Mouse (Mus musculus): Measurements from ENCODE around the gene Trpm8.

Trpm8 gene

DNA sequence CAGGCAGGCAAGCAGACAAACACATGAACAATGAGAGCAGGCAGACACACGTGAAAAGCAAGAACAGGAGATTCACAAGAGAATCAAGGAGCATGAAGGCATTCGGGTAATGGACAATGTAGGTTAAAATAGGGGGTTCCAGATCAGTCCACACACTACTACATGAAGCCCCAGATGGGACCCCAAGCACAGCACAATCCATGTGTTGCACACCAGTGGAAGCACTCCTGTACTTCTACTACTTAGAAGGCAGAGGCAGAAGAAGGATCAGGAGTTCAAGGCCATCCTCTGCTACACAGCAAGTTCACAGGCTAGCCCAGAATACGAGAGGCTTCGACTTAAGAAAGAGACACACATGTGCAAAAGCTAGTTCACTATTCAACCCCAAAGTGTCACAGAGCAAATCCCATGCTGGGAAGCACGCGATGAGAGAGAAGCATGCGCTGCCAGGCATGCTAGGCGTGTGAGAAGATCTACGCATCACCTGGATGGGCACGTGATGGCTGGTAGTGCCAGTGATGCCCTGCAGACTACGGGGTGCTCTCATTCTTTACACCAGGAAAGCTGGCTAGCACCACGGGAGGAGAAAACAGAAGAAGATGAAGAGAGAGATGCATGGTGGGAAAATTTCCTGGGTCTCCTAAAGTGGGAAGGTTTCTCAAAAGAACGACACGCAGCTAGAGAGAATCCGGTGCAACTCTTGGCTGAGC, 8.8 kb downstream of the Trpm8 start:
- no peak for DNase-seq

DNA sequence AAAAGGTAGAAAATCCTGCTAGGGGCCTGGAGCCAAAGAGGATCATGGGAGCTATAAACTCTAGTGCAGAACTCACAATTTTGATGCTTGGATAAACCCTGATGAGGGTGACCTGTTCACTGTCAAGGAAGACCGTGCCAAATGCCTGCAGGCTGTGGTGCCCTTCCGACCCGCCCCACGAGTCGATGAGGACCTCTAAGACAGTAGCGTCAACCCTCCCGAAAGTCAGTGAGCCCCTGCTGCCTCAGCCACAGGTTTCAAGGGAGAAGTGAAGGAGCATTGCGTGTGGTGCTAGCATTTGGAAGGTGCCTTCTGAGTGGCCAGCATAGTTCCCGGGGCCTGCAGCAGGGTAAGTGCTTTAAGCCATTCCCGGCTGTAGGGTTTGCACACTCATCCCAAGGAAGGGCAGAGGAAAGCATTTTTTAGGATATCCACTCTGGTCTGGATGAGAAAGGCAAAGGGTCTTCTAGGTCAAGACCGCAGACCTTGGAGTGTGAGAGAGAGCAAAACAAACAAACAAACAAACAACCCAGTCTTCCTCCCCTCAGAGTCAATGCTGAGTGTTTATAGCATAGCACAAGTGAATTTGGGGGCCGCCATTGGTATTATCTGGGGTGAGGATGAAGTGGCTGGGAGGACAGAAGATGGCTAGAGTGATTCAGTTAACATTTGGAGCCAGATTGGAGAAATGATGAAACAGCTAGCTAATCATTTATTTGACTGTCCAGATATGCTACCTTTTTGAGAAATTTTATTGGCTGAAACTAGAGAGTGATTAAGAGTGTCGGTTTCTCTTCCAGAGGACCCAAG, 9.6 kb downstream of the Trpm8 start:
- no peak for DNase-seq

DNA sequence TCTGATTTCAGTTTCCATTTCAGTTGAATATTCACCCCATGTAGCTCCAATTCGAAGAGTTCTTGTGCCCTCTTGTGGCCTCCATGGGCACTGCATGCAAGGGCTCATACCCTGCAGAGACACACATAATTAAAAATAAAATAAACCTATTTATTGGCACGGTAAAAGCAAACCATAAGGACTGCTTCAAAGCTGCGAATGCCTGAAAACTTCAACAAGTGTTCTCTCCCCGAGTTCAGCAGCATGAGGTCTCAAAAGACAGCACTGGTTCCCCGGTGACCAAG, 10.2 kb downstream of the Trpm8 start:
- peak; percentile 70 for DNase-seq

- DNase-seq = no peak
Observed at GRCm38 (mm10) chr1:88288056-88288788, 10.8 kb downstream of the Trpm8 start.

- DNase-seq = no peak
Observed at GRCm38 (mm10) chr1:88288789-88289127, 11.3 kb downstream of the Trpm8 start.

- no peak for DNase-seq
Observed at GRCm38 (mm10) chr1:88289152-88289551, 11.7 kb downstream of the Trpm8 start.

DNA sequence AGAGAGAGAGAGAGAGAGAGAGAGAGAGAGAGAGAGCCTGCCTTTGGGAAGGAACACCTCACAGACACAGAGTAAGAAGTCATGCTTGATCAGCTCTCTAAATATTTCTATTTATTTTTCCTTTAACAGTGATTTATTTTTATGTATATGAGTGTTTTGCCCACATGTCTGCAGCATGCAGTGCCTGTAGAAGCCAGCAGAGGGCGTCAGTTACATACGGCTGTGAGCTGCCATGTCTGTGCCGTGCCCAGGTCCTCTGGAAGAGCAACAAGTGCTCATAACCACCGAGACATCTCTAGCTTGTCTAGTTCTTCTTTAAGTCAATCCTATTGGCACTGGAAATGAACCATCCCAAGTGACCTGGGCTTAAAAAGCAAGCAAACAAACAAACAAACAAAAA, 12.5 kb downstream of the Trpm8 start:
- DNase-seq = peak; percentile 65

- no peak for DNase-seq
Observed at GRCm38 (mm10) chr1:88290511-88290910, 13.1 kb downstream of the Trpm8 start.

- DNase-seq = no peak
Observed at GRCm38 (mm10) chr1:88291409-88292005, 14.0 kb downstream of the Trpm8 start.

GRCm38 (mm10) chr1:88292057-88292456, 14.6 kb downstream of the Trpm8 start:
- DNase-seq = no peak

DNA sequence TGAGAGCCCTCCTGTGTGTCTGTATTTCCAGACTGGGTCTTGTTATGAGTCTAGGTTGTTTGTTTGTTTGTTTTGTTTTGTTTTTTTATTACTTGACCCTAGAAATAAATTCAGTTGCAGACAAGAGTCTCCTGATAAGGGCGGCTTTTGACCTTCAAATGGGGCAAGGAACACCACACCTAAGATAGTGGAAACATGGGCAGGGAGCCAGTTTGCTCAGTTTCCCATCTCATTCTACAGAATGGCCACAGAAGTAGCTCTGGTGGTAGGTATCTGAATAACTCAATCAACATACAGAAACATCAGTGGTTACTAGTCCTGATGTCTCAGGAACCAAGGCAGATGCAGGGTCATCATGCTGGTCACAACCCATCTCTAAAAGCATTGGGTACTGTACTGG, 17.2 kb downstream of the Trpm8 start:
- DNase-seq = peak; percentile 6

- peak; percentile 5 for DNase-seq
Observed at GRCm38 (mm10) chr1:88296171-88296920, 18.9 kb downstream of the Trpm8 start.

- DNase-seq = peak; percentile 6
Observed at GRCm38 (mm10) chr1:88297480-88298258, 20.2 kb downstream of the Trpm8 start.

DNA sequence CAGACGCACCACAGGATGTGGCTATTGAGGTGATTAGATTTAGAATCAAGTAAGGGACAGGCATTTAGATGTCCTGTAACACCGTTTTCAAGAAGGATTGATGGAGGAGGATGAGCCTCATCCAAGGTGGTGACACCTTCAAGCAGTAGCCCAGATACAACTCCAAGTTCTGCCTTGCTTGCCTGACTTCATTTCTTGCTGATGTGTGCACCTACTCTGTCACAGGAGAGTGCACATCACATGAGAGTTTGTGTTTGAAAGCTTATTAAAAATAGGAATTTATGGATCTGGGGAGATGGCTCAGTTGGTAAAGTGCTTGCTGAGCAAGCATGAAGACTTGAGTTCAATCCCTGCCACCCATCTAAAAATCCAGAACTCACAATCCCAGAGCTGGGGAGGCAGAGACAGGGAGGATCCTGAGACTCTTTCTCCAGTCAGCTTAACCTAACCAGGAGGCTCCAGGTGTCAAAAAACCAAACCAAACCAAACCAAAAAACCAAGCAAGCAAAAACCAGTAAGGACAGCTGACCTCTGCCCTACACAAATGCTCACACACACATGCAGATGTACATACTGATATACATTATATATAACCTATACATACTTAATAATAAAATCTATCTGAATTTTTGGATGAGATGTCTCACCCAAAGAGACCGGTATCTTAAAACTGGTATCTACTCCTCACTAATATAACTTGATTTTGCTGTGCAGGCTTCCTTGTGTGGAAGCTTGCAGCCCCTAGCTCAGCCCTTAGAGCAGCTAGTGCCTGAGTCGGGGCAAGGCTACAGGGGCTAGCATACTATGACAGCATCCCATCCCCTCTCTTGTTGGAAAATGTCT, 21.4 kb downstream of the Trpm8 start:
- peak; percentile 5 for DNase-seq

GRCm38 (mm10) chr1:88299529-88299945, 22.1 kb downstream of the Trpm8 start:
- peak; percentile 9 for DNase-seq

- peak; percentile 12 for DNase-seq
Observed at GRCm38 (mm10) chr1:88300301-88301050, 23.0 kb downstream of the Trpm8 start.

DNA sequence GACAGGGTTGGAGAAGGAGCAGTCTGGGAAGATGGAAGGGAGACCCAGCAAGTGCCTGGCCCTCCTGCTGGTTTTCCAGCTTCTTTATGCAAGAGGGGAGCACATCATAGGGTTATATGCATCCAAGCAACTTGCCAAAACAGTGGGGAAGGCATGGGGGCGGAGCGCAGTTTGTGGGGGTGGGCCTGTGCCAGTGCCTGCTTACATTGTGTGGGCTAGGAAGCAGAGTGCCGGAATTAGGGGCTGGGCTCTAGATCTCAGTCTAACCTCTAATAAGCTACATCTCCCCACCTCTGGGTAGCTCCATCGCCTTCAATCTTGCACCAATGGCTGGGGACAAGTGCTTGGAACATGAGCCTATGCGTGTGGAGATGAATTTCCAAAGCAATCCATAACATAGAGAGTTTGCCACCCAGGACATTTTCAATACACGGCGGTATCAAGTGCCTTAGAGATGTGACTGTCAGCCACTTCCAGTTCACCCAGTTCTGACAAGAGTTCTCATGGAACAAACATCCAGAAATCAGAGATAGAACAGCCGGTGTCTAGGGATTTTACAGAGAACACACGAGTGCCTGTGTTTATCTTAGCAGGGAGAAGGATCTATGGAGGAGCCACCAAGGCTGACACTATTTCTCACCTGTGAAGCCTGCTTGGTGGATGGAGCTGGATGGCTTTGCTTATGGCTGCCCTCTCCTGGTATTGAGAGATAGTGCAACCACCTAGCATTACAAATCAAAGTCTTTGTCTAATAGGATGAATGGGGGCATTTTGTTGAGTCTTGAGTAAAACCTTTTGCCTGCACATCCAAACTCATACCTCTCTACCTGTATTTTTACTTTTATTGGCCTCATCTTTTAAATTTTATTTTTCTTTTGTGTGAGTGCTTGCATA, 23.9 kb downstream of the Trpm8 start:
- peak; percentile 34 for DNase-seq

GRCm38 (mm10) chr1:88302057-88302740, 24.7 kb downstream of the Trpm8 start:
- DNase-seq = peak; percentile 19

Measured in retina, postnatal 1 day (tissue).